Mouse (Mus musculus): ENCODE measurements around the gene Nprl3. TPM values are rescaled to one million over a fixed set of nuclear protein-coding genes. Genes with fewer than 3 reads are reported as not detected.

The Nprl3 gene
- polyA plus RNA-seq, 1 experiment: 14.4 TPM

- no peak for TF ChIP-seq FLI1 (IDR thresholded peaks at IDR 0.05; ENCODE audit: low read length)
- TF ChIP-seq GATA1 (IDR thresholded peaks at IDR 0.05; ENCODE audit: borderline replicate concordance, low read length): no peak
- H3K4me3 ChIP-seq (replicated peaks): no peak overlapping the region
- H3K9me3 ChIP-seq: no peaks in the 10 kb centered on the region
- H3K4me1 ChIP-seq: peaks cover 29% of the 10 kb centered on the region; the same call in 1 of the 2 replicates
- peaks cover 98% of the 10 kb centered on the region for H3K36me3 ChIP-seq (replicated peaks; ENCODE audit: low read length)
- H3K27me3 ChIP-seq (replicated peaks): no peaks in the 10 kb centered on the region
Observed at GRCm38 (mm10) chr11:32236132-32236531, 31.4 kb downstream of the Nprl3 start.

GRCm38 (mm10) chr11:32235646-32236045 lies 31.9 kb downstream of the Nprl3 start:
- TF ChIP-seq GATA1 (IDR thresholded peaks at IDR 0.05; ENCODE audit: borderline replicate concordance, low read length) (no peak), FLI1 (IDR thresholded peaks at IDR 0.05; ENCODE audit: low read length) (no peak)
- peaks cover 29% of the 10 kb centered on the region; the same call in 1 of the 2 replicates for H3K4me1 ChIP-seq
- H3K27me3 ChIP-seq (replicated peaks): no peaks in the 10 kb centered on the region
- H3K9me3 ChIP-seq: no peaks in the 10 kb centered on the region
- no peak overlapping the region for H3K4me3 ChIP-seq (replicated peaks)
- H3K36me3 ChIP-seq (replicated peaks; ENCODE audit: low read length): peaks cover 98% of the 10 kb centered on the region

GRCm38 (mm10) chr11:32234816-32235485 lies 32.6 kb downstream of the Nprl3 start:
- peaks cover 32% of the 10 kb centered on the region; the same call in 1 of the 2 replicates for H3K4me1 ChIP-seq
- no peak overlapping the region for H3K4me3 ChIP-seq (replicated peaks)
- TF ChIP-seq GATA1 (IDR thresholded peaks at IDR 0.05; ENCODE audit: borderline replicate concordance, low read length): no peak
- H3K27me3 ChIP-seq (replicated peaks): no peaks in the 10 kb centered on the region
- H3K36me3 ChIP-seq (replicated peaks; ENCODE audit: low read length): peaks cover 99% of the 10 kb centered on the region
- no peaks in the 10 kb centered on the region for H3K9me3 ChIP-seq

- Histone ChIP-seq H3K9me3 (no peaks in the 10 kb centered on the region), H3K27me3 (replicated peaks) (no peaks in the 10 kb centered on the region), H3K4me3 (replicated peaks) (no peak overlapping the region), H3K36me3 (replicated peaks; ENCODE audit: low read length) (peaks cover 100% of the 10 kb centered on the region), H3K4me1 (peaks cover 27% of the 10 kb centered on the region; the same call in 1 of the 2 replicates)
- no peak for TF ChIP-seq FLI1 (IDR thresholded peaks at IDR 0.05; ENCODE audit: low read length)
- no peak for TF ChIP-seq GATA1 (IDR thresholded peaks at IDR 0.05; ENCODE audit: borderline replicate concordance, low read length)
Observed at GRCm38 (mm10) chr11:32233895-32234294, 33.6 kb downstream of the Nprl3 start.

DNA sequence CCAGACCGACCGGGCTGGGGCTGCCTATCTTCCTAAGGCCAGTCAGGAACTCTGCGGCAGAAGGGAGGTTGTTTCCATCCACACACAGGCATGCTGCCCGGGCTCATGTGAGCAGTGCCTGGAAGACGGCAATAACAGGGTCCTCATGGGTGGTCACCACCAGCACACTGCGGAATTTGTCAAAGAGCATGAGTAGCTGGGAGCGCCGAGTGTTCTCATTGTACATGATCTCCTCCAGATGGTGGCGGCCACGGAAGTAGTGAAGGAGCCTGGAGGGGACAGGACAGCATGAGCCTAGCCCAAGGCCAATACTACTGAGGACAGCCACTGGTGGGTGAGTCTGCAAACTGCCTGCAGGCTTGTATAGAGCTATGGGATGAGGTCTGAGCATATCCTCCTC lies 34.7 kb downstream of the Nprl3 start:
- TF ChIP-seq GATA1 (IDR thresholded peaks at IDR 0.05; ENCODE audit: borderline replicate concordance, low read length) (no peak), FLI1 (IDR thresholded peaks at IDR 0.05; ENCODE audit: low read length) (no peak)
- no peak overlapping the region for H3K4me3 ChIP-seq (replicated peaks)
- H3K36me3 ChIP-seq (replicated peaks; ENCODE audit: low read length): peaks cover 100% of the 10 kb centered on the region
- no peaks in the 10 kb centered on the region for H3K27me3 ChIP-seq (replicated peaks)
- H3K4me1 ChIP-seq: peaks cover 22% of the 10 kb centered on the region
- H3K9me3 ChIP-seq: no peaks in the 10 kb centered on the region

DNA sequence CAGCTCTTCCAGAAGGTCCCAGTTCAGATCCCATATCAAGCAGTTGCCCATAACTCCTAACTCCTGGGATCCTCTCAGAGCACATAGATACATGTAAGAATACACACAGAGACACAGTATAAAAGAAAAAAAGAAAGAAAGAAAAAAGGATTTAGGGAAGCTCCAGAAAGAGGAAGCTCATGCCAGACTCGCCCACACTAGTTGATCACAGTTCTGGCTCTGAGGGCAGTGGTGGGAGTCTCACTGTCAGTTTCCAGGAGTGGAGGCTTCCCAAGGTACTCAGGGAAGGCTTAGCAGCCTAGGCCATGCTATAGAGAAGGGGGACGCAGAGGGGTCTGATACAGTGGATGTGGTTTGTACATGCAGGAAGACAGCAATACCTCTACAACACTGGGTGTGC lies 36.4 kb downstream of the Nprl3 start:
- peaks cover 87% of the 10 kb centered on the region for H3K36me3 ChIP-seq (replicated peaks; ENCODE audit: low read length)
- H3K4me3 ChIP-seq (replicated peaks): no peak overlapping the region
- no peaks in the 10 kb centered on the region for H3K9me3 ChIP-seq
- peaks cover 32% of the 10 kb centered on the region for H3K4me1 ChIP-seq
- TF ChIP-seq FLI1 (IDR thresholded peaks at IDR 0.05; ENCODE audit: low read length) (no peak), GATA1 (IDR thresholded peaks at IDR 0.05; ENCODE audit: borderline replicate concordance, low read length) (no peak)
- H3K27me3 ChIP-seq (replicated peaks): no peaks in the 10 kb centered on the region

GRCm38 (mm10) chr11:32230220-32230619 lies 37.3 kb downstream of the Nprl3 start:
- no peak for TF ChIP-seq FLI1 (IDR thresholded peaks at IDR 0.05; ENCODE audit: low read length)
- no peak for TF ChIP-seq GATA1 (IDR thresholded peaks at IDR 0.05; ENCODE audit: borderline replicate concordance, low read length)
- Histone ChIP-seq H3K4me1 (peaks cover 41% of the 10 kb centered on the region), H3K27me3 (replicated peaks) (no peaks in the 10 kb centered on the region), H3K36me3 (replicated peaks; ENCODE audit: low read length) (peaks cover 78% of the 10 kb centered on the region), H3K9me3 (no peaks in the 10 kb centered on the region), H3K4me3 (replicated peaks) (no peak overlapping the region)

GRCm38 (mm10) chr11:32228292-32228845 lies 39.1 kb downstream of the Nprl3 start:
- Histone ChIP-seq H3K27me3 (replicated peaks) (peaks cover 7% of the 10 kb centered on the region), H3K36me3 (replicated peaks; ENCODE audit: low read length) (peaks cover 59% of the 10 kb centered on the region), H3K9me3 (peaks cover 4% of the 10 kb centered on the region; the same call in 1 of the 2 replicates), H3K4me1 (peaks cover 59% of the 10 kb centered on the region), H3K4me3 (replicated peaks) (peak overlapping the region; percentile 30)
- TF ChIP-seq FLI1 (IDR thresholded peaks at IDR 0.05; ENCODE audit: low read length) (no peak), GATA1 (IDR thresholded peaks at IDR 0.05; ENCODE audit: borderline replicate concordance, low read length) (no peak)

GRCm38 (mm10) chr11:32227555-32227954 lies 40.0 kb downstream of the Nprl3 start:
- peaks cover 12% of the 10 kb centered on the region; the same call in 1 of the 2 replicates for H3K9me3 ChIP-seq
- H3K4me3 ChIP-seq (replicated peaks): peak overlapping the region; percentile 98
- H3K27me3 ChIP-seq (replicated peaks): peaks cover 16% of the 10 kb centered on the region
- peaks cover 67% of the 10 kb centered on the region for H3K4me1 ChIP-seq
- no peak for TF ChIP-seq GATA1 (IDR thresholded peaks at IDR 0.05; ENCODE audit: borderline replicate concordance, low read length)
- no peak for TF ChIP-seq FLI1 (IDR thresholded peaks at IDR 0.05; ENCODE audit: low read length)
- peaks cover 51% of the 10 kb centered on the region for H3K36me3 ChIP-seq (replicated peaks; ENCODE audit: low read length)

DNA sequence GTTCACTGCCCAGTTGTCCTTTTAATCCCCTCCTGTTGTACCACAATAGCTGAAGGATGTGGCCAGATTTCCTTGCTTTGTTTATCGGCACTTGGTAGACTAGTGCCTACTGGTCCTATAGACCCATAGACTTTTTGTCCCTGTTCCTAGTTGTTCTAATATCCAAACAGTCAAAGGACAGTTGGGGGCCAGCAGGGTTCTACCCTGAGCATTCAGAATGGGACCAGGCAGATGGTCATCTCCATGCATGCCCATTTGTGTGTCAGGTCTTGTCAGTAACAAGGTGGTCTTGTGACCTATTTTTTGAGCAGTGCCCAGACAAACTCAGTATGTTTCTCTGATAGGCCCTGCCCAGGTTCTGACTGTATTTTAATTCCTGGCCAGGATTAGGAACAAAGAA lies 40.5 kb downstream of the Nprl3 start:
- peaks cover 46% of the 10 kb centered on the region for H3K36me3 ChIP-seq (replicated peaks; ENCODE audit: low read length)
- peaks cover 21% of the 10 kb centered on the region for H3K27me3 ChIP-seq (replicated peaks)
- TF ChIP-seq GATA1 (IDR thresholded peaks at IDR 0.05; ENCODE audit: borderline replicate concordance, low read length) (no peak), FLI1 (IDR thresholded peaks at IDR 0.05; ENCODE audit: low read length) (no peak)
- H3K4me1 ChIP-seq: peaks cover 72% of the 10 kb centered on the region
- H3K4me3 ChIP-seq (replicated peaks): peak overlapping the region; percentile 98
- peaks cover 12% of the 10 kb centered on the region; the same call in 1 of the 2 replicates for H3K9me3 ChIP-seq
